Mouse (Mus musculus): ENCODE results near the gene Fam24a.

DNA sequence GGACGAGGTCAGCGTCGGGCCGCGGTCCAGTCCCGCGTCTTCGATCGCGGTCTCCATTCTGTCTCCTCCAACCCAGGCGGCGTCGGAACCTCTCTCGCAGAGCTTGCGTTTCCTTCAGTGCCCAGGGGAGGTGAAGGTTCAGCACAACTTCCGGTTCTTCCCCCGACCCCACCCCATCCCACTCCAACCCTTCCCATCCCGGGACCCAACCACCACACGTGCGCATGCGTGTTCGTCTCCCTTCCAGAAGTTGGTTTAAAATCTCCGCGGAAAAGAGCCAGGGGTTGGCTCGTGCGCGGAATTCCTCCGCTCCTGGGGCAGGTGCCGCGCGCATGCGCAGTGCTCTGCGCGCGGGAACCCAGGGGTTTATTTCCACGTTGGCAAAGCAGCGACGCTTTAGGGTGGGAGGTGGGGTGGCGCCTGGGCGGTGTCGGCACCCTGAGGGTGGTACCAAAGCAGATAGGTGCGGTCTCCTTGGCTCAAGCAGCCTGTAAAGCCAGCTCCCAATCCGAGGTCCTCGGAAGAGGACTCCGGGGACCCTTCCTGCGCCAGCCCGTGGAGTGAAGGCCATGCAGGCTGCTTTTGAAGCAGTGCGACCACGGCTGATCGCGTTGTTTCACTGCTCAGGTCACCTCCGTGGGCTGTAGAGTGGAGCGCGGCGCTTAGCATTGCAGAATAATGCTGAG, 29.1 kb downstream of the Fam24a start, which contains the start of gene 2310057M21Rik:
- TF ChIP-seq CTCF (IDR thresholded peaks at IDR 0.05; ENCODE audit: control insufficient read depth, insufficient read depth, insufficient read length) = no peak
- TF ChIP-seq MAX (IDR thresholded peaks at IDR 0.05) = peak; percentile 84
- TF ChIP-seq MYOG (IDR thresholded peaks at IDR 0.05; ENCODE audit: control insufficient read depth, extremely low read depth, insufficient read length) = no peak
- TF ChIP-seq USF1 (IDR thresholded peaks at IDR 0.05; ENCODE audit: low read depth) = no peak
- no peak for TF ChIP-seq MYOD1 (IDR thresholded peaks at IDR 0.05; ENCODE audit: control insufficient read depth, insufficient read length, low read depth)

All from C2C12 (cell line).